Mouse (Mus musculus): ENCODE measurements around the gene Stard3.

DNA sequence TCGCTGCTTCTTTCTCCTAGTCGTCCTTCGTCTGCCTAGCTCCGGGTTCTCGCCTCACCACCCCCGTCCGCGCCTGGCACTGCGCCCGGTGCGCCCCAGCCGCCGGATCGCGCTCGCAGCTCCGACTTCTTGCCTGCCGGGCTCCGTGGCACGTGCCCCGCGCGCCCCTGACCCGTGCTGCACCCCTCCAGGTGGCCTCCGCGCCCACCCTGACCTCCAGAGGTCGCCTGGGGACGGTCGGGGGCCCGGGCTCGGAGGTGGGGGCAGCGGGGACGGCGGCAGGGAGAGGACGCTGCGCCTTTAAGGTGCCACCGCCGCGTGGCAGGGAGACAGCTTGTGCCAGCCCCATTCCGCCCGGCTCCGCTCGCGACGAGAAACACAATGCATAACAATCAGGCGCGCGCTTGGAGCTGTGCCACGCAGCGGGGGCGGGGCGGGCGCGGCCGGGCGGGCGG is 19.6 kb upstream of the Stard3 start:
- no peak for TF ChIP-seq POLR2A (IDR thresholded peaks at IDR 0.05; ENCODE audit: control insufficient read depth in 1 of 2, insufficient read depth in 1 of 2, low read depth in 1 of 2, low read length in 2 of 2, poor library complexity in 1 of 2)
- TF ChIP-seq EP300 (IDR thresholded peaks at IDR 0.05; ENCODE audit: low read depth in 1 of 2, low read length in 2 of 2), result no peak
- TF ChIP-seq CTCF (IDR thresholded peaks at IDR 0.05 in 2 of 3, conservative IDR thresholded peaks at IDR 0.05 in 1 of 3; ENCODE audit: control insufficient read depth in 1 of 3, insufficient read depth in 1 of 3, low read depth in 2 of 3, low read length in 3 of 3, poor library complexity in 1 of 3, severe bottlenecking in 1 of 3), result no peak
- TF ChIP-seq HCFC1 (IDR thresholded peaks at IDR 0.05; ENCODE audit: low read depth, low read length), result no peak
- TF ChIP-seq SIN3A (IDR thresholded peaks at IDR 0.05; ENCODE audit: low read length), result no peak
- no peak for TF ChIP-seq CHD1 (IDR thresholded peaks at IDR 0.05; ENCODE audit: low read depth, low read length)
- TF ChIP-seq RCOR1 (IDR thresholded peaks at IDR 0.05; ENCODE audit: low read depth, low read length), result no peak
- TF ChIP-seq RAD21 (IDR thresholded peaks at IDR 0.05; ENCODE audit: low read depth, low read length), result no peak
- TF ChIP-seq GATA1 (IDR thresholded peaks at IDR 0.05; ENCODE audit: low read depth, low read length), result no peak
- no peak for TF ChIP-seq ZC3H11A (IDR thresholded peaks at IDR 0.05; ENCODE audit: low read depth, low read length)
